Mouse (Mus musculus) gastrocnemius, postnatal 25 days (tissue): ENCODE results near the gene Tnrc6c. TPM values are rescaled to one million over a fixed set of nuclear protein-coding genes. Genes with fewer than 3 reads are reported as not detected.
A peak's percentile ranks its signal among the peaks of the same experiment; 100 is the strongest.

Experiments
- DNase-seq: peaks from one replicate; pipeline ENCODE4 v3.0.0; 2022
- total RNA-seq, 2 experiments: library from RNA; stranded (reverse); gene quantifications; 1 replicate in 1 of 2; 2 replicates in 1 of 2; pipeline ENCODE4 v1.2.3; 2021

Gene Tnrc6c
- total RNA-seq, 2 experiments from 2014 or later = 17.2 to 18.2 TPM

- no peak for DNase-seq
Measured at GRCm38 (mm10) chr11:117791441-117791761, 137.3 kb downstream of the Tnrc6c start.

- DNase-seq = no peak
Measured at GRCm38 (mm10) chr11:117792281-117792888, 138.3 kb downstream of the Tnrc6c start.

DNA sequence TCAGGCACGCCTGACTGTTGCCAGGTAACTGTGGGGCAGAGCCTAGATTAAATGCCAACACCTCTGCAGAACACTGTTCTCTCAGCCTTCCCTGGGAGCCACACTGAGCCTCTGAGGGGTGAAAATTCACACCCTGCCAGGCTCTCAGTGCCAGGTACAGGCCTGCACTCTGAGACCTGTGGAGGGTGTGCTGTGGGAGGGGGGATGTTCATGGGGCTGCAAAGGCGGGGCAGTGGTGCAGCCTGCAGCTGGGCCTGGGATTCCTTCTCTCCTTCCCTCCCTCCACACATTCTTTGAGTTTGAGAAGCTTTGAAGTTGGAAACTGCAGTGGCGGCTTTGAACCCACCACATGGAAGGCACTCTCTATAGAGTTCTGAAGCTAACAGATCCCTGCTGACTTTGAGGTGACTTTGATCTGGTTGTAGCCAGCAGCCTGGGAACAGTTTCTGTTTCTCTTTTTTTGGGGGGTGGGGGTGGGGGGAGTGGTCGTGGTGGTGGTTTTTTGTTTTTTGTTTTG, 140.0 kb downstream of the Tnrc6c start:
- no peak for DNase-seq

GRCm38 (mm10) chr11:117796954-117797353, 142.9 kb downstream of the Tnrc6c start:
- no peak for DNase-seq

- DNase-seq = no peak
Measured at GRCm38 (mm10) chr11:117797511-117798159, 143.5 kb downstream of the Tnrc6c start, which contains the start of gene 6030468B19Rik. TSS of gene 6030468B19Rik (plus strand) at chr11:117797660.

DNA sequence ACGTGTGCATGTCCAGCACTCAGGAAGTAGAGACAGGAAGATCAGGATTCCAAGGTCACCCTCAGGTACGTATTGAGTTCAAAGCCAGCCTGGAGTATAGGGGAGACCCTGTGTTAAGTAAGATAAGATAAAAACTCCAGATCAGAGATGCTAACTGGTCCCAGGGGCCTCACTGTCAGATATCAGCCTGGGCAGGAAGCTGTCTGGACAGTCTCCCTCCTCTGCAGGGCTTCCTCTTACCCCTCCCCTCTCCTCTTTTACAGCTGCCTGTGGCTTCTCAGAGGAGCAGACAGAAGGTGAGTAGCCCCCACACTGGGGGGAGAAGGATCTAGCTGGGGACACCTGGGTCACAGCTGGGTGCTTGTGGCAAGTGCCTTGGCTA, 144.1 kb downstream of the Tnrc6c start:
- no peak for DNase-seq

DNA sequence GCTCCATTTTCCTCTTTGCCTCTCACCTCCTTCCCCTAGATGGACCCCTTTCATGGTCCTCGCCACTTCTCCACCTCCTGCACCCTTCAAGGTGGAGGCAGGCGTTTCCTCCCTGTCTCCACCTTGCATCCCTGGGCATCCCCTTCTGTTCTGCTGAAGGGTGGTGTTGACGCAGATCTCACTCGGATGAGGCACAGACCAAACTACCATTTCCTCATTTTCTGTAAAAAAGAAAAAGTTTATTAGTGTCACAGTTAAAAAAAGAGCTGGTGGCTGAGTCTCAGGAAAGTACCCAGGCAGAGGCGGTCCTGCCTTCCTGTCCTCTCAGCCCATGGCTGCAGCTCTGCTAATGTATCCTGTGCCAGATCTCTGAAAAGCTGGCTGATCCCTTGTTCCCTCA, 145.1 kb downstream of the Tnrc6c start:
- DNase-seq = no peak

DNA sequence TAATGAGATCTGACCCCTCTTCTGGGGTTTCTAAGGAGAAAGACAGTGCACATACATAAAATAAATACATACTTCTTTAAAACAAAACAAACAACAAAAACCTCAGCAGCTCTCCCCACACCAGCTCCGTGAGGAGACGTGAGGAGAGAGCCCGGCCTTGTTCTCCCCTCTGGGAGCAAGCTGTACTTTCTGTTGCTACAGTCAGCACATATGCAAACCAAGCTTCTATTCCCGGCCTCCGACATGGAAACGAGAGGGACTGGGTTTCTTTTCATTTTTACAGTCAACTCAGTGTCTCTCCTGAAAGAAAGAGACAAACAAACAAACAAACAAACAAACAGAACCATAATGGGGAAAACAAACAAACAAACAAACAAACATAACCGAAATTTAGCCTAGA, 145.9 kb downstream of the Tnrc6c start:
- DNase-seq = no peak

GRCm38 (mm10) chr11:117801650-117802049, 147.6 kb downstream of the Tnrc6c start:
- DNase-seq = no peak

GRCm38 (mm10) chr11:117803166-117803688, 149.1 kb downstream of the Tnrc6c start:
- no peak for DNase-seq

- DNase-seq = no peak
Measured at GRCm38 (mm10) chr11:117806781-117807180, 152.7 kb downstream of the Tnrc6c start.

GRCm38 (mm10) chr11:117809407-117810311, 155.6 kb downstream of the Tnrc6c start, which contains the start of the genes Gm20708 and Syngr2:
TSS of gene Gm20708 (plus strand) at chr11:117809668.
TSS of gene Syngr2 (plus strand) at chr11:117809668.
- DNase-seq = peak; percentile 82

DNA sequence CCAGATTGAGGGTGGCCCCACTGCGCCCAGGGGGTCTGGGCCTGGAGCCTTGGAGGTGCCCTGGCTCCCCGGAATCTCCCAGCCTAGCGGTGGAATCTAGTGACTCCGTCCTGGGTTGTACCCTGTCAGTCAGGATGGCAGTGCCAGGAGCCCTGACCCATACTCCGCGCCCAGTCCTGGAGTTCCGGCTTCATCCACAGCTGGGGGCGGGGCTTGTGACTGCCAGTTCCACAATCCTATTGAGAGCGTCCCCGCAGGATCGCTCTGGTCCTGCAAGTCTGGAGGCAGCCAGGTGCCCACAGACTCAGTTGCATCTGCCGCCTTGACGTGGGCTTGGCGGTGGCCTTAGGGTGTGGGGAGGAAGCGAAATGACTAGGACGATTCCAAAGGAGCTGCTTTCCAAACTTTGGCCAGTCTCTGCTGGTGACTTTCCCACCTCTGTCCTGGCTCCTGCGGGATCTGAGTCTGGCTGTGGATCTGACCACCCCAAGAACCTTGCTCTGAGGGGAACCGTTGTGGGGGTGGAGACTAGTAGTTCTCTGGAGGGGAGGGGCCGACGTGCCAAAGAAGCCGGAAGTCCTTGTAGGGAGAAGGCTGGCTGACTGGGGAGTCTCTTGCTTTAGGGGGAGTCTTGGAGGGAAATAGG, 156.4 kb downstream of the Tnrc6c start:
- DNase-seq = peak; percentile 86

Other genes with a start within 250 kb of the Tnrc6c start
- gene Gm11733, start 169.9 kb upstream of the Tnrc6c start, total RNA-seq = not detected
- gene Tmc8, start 127.8 kb downstream of the Tnrc6c start, total RNA-seq = 1 to 10 TPM in 1 of 2 experiments, under 1 TPM in 1; 0.56 to 1.6 TPM
- 1 to 10 TPM; 6.8 to 7.8 TPM for gene Tmc6, start 127.9 kb downstream of the Tnrc6c start, total RNA-seq
- not detected for gene 6030468B19Rik, start 143.4 kb downstream of the Tnrc6c start, total RNA-seq
- 1 to 10 TPM; 1.0 to 1.1 TPM for gene Gm20708, start 155.4 kb downstream of the Tnrc6c start, total RNA-seq
- 100 to 1,000 TPM; 143 to 146 TPM for gene Syngr2, start 155.4 kb downstream of the Tnrc6c start, total RNA-seq
- gene Afmid, start 171.6 kb downstream of the Tnrc6c start, total RNA-seq = 1 to 10 TPM; 1.9 to 3.1 TPM
- gene Tk1, start 171.8 kb downstream of the Tnrc6c start, total RNA-seq = 1 to 10 TPM; 2.8 to 4.3 TPM
- gene Birc5, start 195.0 kb downstream of the Tnrc6c start, total RNA-seq = under 1 TPM in 1 of 2 experiments, not detected in 1; 0.86 TPM
- gene Tmem235, start 206.5 kb downstream of the Tnrc6c start, total RNA-seq = not detected
- gene Tha1, start 219.2 kb downstream of the Tnrc6c start, total RNA-seq = 1 to 10 TPM; 4.7 to 6.1 TPM